In the genomic region with DNA sequence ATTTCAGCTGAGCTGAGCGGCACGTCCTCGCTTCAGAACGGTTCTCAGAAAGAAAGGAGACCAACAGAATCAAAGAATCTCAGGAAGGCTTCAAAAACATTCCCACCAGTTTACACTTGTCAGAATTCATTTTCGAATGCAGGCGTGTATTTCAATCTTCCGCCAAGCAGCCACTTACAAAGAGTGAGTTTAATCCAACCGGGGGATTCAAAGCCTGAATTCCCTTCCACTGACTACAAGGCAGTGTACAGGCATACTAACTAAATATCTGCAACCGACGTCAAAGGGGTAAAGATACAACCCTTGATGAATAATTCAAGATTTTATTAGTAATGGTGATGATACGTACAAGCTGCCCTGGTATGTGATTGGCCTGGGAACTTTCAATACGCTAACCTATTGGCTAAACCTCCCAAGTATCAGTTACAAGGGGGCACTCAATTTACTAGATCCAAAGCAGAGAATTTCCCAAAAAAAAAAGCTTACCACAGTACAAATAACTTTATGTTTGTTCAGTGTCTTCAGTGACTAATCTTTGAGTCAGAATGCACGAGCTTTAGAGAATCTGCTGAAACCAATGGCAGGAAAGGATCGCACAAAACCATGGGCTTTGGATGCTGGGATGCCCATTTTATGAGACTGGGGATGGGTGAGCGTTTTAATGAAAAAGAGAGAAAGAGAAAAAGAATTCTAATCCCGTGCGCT, we compare ENCODE assay signal across 10 mouse cellular contexts.
A peak's percentile ranks its signal among the peaks of the same experiment; 100 is the strongest.
DNase-seq lines count a peak whose midpoint lies in the region; ATAC-seq lines count a peak whose summit lies in the region.
"Had no signal": no experiment of that assay in that cellular context is flagged by ENCODE, and none has a peak within 500 bp of the region (broad histone marks: within the 10 kb centered on the region; RNA-seq: fewer than 3 reads in every experiment).

No protein-coding gene starts in this region.

- peaks cover 68% of the 10 kb centered on the region for H3K4me1 ChIP-seq in kidney, embryonic 16.5 days (ENCODE audit: insufficient read depth, low read length)
- H3K4me1 ChIP-seq in embryonic facial prominence, embryonic 15.5 days = peaks cover 70% of the 10 kb centered on the region
- peaks cover 38% of the 10 kb centered on the region for H3K4me1 ChIP-seq in intestine, embryonic 15.5 days (replicated peaks)
- peaks cover 64% of the 10 kb centered on the region for H3K4me1 ChIP-seq in neural tube, embryonic 12.5 days
- H3K4me1 ChIP-seq: liver, embryonic 15.5 days had no signal

- 30% methylated on average over 17 of the region's 17 CpGs for WGBS in kidney, embryonic 16.5 days
- WGBS in embryonic facial prominence, embryonic 15.5 days = 16% methylated on average over 17 of the region's 17 CpGs
- 26% methylated on average over 17 of the region's 17 CpGs for WGBS in intestine, embryonic 15.5 days
- 12% methylated on average over 17 of the region's 17 CpGs for WGBS in neural tube, embryonic 12.5 days

- peak overlapping the region; percentile 25 for H3K27ac ChIP-seq in kidney, embryonic 16.5 days (ENCODE audit: low read length)
- peak overlapping the region; percentile 93 for H3K27ac ChIP-seq in embryonic facial prominence, embryonic 15.5 days (replicated peaks)
- no peak overlapping the region for H3K27ac ChIP-seq in intestine, embryonic 15.5 days
- H3K27ac ChIP-seq in neural tube, embryonic 12.5 days = no peak overlapping the region
- H3K27ac ChIP-seq: gastrocnemius, adult 2 months; liver, embryonic 15.5 days had no signal

- DNase-seq in kidney, postnatal 4 days = no peak
- no peak for DNase-seq in adrenal gland, postnatal 25 days
- no peak for DNase-seq in gastrocnemius, adult 18-20 months (ENCODE audit: low spot score)
- no peak for DNase-seq in cerebellum, adult 8-10 months
- DNase-seq: gastrocnemius, adult 2 months had no signal

- peak overlapping the region; percentile 75 for H3K9ac ChIP-seq in kidney, embryonic 16.5 days (replicated peaks; ENCODE audit: low read length)
- H3K9ac ChIP-seq in embryonic facial prominence, embryonic 15.5 days = peak overlapping the region; percentile 92
- peak overlapping the region; percentile 84; the same call in 1 of the 2 replicates for H3K9ac ChIP-seq in intestine, embryonic 15.5 days
- peak overlapping the region; percentile 17 for H3K9ac ChIP-seq in neural tube, embryonic 12.5 days
- H3K9ac ChIP-seq: liver, embryonic 15.5 days had no signal

- H3K9me3 ChIP-seq in kidney, embryonic 16.5 days (ENCODE audit: low read length) = no peaks in the 10 kb centered on the region
- H3K9me3 ChIP-seq in embryonic facial prominence, embryonic 15.5 days (replicated peaks) = no peaks in the 10 kb centered on the region
- no peaks in the 10 kb centered on the region for H3K9me3 ChIP-seq in intestine, embryonic 15.5 days
- no peaks in the 10 kb centered on the region for H3K9me3 ChIP-seq in neural tube, embryonic 12.5 days
- H3K9me3 ChIP-seq: liver, embryonic 15.5 days had no signal

- no peak for ATAC-seq in kidney, embryonic 16.5 days (ENCODE audit: low FRiP score, low TSS enrichment)
- ATAC-seq in embryonic facial prominence, embryonic 15.5 days (ENCODE audit: insufficient number of reproducible peaks, low FRiP score, low TSS enrichment, low read depth) = no peak
- no peak for ATAC-seq in intestine, embryonic 15.5 days
- ATAC-seq in neural tube, embryonic 12.5 days (ENCODE audit: low FRiP score, low read depth) = no peak

- H3K4me2 ChIP-seq in kidney, embryonic 16.5 days (replicated peaks; ENCODE audit: low read depth, low read length) = peak overlapping the region; percentile 83
- H3K4me2 ChIP-seq in embryonic facial prominence, embryonic 15.5 days (replicated peaks) = peak overlapping the region; percentile 83
- peak overlapping the region; percentile 89 for H3K4me2 ChIP-seq in intestine, embryonic 15.5 days (replicated peaks)
- peak overlapping the region; percentile 88 for H3K4me2 ChIP-seq in neural tube, embryonic 12.5 days (replicated peaks)

- peak overlapping the region; percentile 92 for H3K4me3 ChIP-seq in kidney, embryonic 16.5 days (ENCODE audit: low read length)
- peak overlapping the region; percentile 82 for H3K4me3 ChIP-seq in embryonic facial prominence, embryonic 15.5 days (replicated peaks)
- H3K4me3 ChIP-seq in intestine, embryonic 15.5 days (replicated peaks) = peak overlapping the region; percentile 83
- peak overlapping the region; percentile 77 for H3K4me3 ChIP-seq in neural tube, embryonic 12.5 days
- H3K4me3 ChIP-seq: gastrocnemius, adult 2 months had no signal

- H3K36me3 ChIP-seq in kidney, embryonic 16.5 days (ENCODE audit: insufficient read depth, low read length) = peaks cover 5% of the 10 kb centered on the region; the same call in 1 of the 2 replicates
- 0 out of 2 replicates have a peak, but pooled peaks cover 9% of the 10 kb centered on the region for H3K36me3 ChIP-seq in embryonic facial prominence, embryonic 15.5 days
- H3K36me3 ChIP-seq in intestine, embryonic 15.5 days = no peaks in the 10 kb centered on the region
- peaks cover 3% of the 10 kb centered on the region; the same call in 1 of the 2 replicates for H3K36me3 ChIP-seq in neural tube, embryonic 12.5 days
- H3K36me3 ChIP-seq: liver, embryonic 15.5 days had no signal

- H3K27me3 ChIP-seq in kidney, embryonic 16.5 days (ENCODE audit: insufficient read depth, low read length) = no peaks in the 10 kb centered on the region
- H3K27me3 ChIP-seq in embryonic facial prominence, embryonic 15.5 days = no peaks in the 10 kb centered on the region
- no peaks in the 10 kb centered on the region for H3K27me3 ChIP-seq in intestine, embryonic 15.5 days (replicated peaks)
- no peaks in the 10 kb centered on the region for H3K27me3 ChIP-seq in neural tube, embryonic 12.5 days (replicated peaks)

Comparison
In these comparisons a context has a peak if more than half of its experiments do, and no peak if none do; other contexts are left out.
1. H3K27ac ChIP-seq: peak in kidney, embryonic 16.5 days (single experiment) and embryonic facial prominence, embryonic 15.5 days (single experiment); none in intestine, embryonic 15.5 days (single experiment) and neural tube, embryonic 12.5 days (single experiment).
2. H3K9ac ChIP-seq: peak in every context shown above with its lines; median percentile 92 in embryonic facial prominence, embryonic 15.5 days; 84 in intestine, embryonic 15.5 days; 75 in kidney, embryonic 16.5 days; 17 in neural tube, embryonic 12.5 days.
3. Peak in every context shown above with its lines, with median percentiles within 50 percentile points of each other: H3K4me2 ChIP-seq and H3K4me3 ChIP-seq.